Mouse (Mus musculus) myocyte (in vitro differentiated cells): ENCODE measurements at regions not wholly inside any gene's neighbourhood (a gene's known extent, or its start where the extent isn't known, plus 50 kb on each side); places are given as distances from the start of the nearest gene placed in this dataset.

Source experiments
- H3K27me3 ChIP-seq: one replicate; pipeline ENCODE4 v1.6.1; 2011; ENCODE audit not compliant: control insufficient read depth, insufficient read depth, insufficient read length
- H3K36me3 ChIP-seq: one replicate; pipeline ENCODE4 v1.6.1; 2011; ENCODE audit not compliant: control insufficient read depth, insufficient read depth
- H3K4me2 ChIP-seq: one replicate; pipeline ENCODE4 v1.6.1; 2011; ENCODE audit warnings: low read depth, control low read depth
- H3K4me3 ChIP-seq: one replicate; pipeline ENCODE4 v1.5.1; 2011; ENCODE audit warnings: mild to moderate bottlenecking, control low read depth, moderate library complexity
- H3K79me2 ChIP-seq: one replicate; pipeline ENCODE4 v1.6.1; 2011; ENCODE audit not compliant: control insufficient read depth, insufficient read depth
- H3ac ChIP-seq: one replicate; pipeline ENCODE4 v1.6.1; 2011; ENCODE audit not compliant: control insufficient read depth, insufficient read length
- CEBPB ChIP-seq: IDR thresholded peaks from 2 replicates; pipeline ENCODE4 v1.6.1; 2011; ENCODE audit warnings: mild to moderate bottlenecking, moderate library complexity; ENCODE audit not compliant: poor library complexity, insufficient read depth, severe bottlenecking
- E2F4 ChIP-seq: IDR thresholded peaks from one replicate; pipeline ENCODE4 v1.6.1; 2011; ENCODE audit warnings: mild to moderate bottlenecking, control low read depth, moderate library complexity; ENCODE audit not compliant: insufficient read depth
- MAX ChIP-seq: IDR thresholded peaks from one replicate; pipeline ENCODE4 v1.6.1; 2011; ENCODE audit warnings: low read depth, mild to moderate bottlenecking, control low read depth
- MYOD1 ChIP-seq, 3 experiments: IDR thresholded peaks; one replicate each; pipeline ENCODE4 v1.6.1; 2011; ENCODE audit warnings: control low read depth in 2 of 3, low read depth in 2 of 3, mild to moderate bottlenecking in 2 of 3, moderate library complexity in 1 of 3; ENCODE audit not compliant: insufficient read length in 2 of 3, control insufficient read depth in 1 of 3
- MYOG ChIP-seq, 3 experiments: IDR thresholded peaks; one replicate each; pipeline ENCODE4 v1.6.1; 2011; ENCODE audit warnings: control low read depth in 2 of 3, low read depth in 2 of 3, mild to moderate bottlenecking in 2 of 3; ENCODE audit not compliant: insufficient read length in 2 of 3, control insufficient read depth in 1 of 3, insufficient read depth in 1 of 3
- POLR2A ChIP-seq: IDR thresholded peaks from one replicate; pipeline ENCODE4 v1.6.1; 2011; ENCODE audit warnings: low read depth, mild to moderate bottlenecking, control low read depth, moderate library complexity; ENCODE audit not compliant: insufficient read length
- POLR2AphosphoS2 ChIP-seq: IDR thresholded peaks from one replicate; pipeline ENCODE4 v1.6.1; 2011; ENCODE audit warnings: low read depth, control low read depth; ENCODE audit not compliant: insufficient read length
- REST ChIP-seq: IDR thresholded peaks from one replicate; pipeline ENCODE4 v1.6.1; 2011; ENCODE audit warnings: mild to moderate bottlenecking, control low read depth, moderate library complexity; ENCODE audit not compliant: insufficient read depth, insufficient read length
- SRF ChIP-seq: IDR thresholded peaks from one replicate; pipeline ENCODE4 v1.6.1; 2011; ENCODE audit warnings: low read depth; ENCODE audit not compliant: control insufficient read depth, insufficient read length
- TCF12 ChIP-seq: IDR thresholded peaks from one replicate; pipeline ENCODE4 v1.6.1; 2011; ENCODE audit warnings: mild to moderate bottlenecking, control low read depth; ENCODE audit not compliant: poor library complexity, insufficient read depth, severe bottlenecking
- TCF3 ChIP-seq: IDR thresholded peaks from one replicate; pipeline ENCODE4 v1.6.1; 2011; ENCODE audit warnings: low read depth, control low read depth; ENCODE audit not compliant: insufficient read length
- USF1 ChIP-seq: IDR thresholded peaks from one replicate; pipeline ENCODE4 v1.6.1; 2011; ENCODE audit warnings: low read depth, mild to moderate bottlenecking, control low read depth, moderate library complexity

GRCm38 (mm10) chr5:126117906-126118521 lies 586.4 kb downstream of the Tmem132b start:
- Histone ChIP-seq H3K4me3 (no peak overlapping the region), H3K27me3 (no peaks in the 10 kb centered on the region), H3K36me3 (no peaks in the 10 kb centered on the region), H3ac (no peak overlapping the region), H3K4me2 (no peak overlapping the region), H3K79me2 (no peaks in the 10 kb centered on the region)
- no peak for TF ChIP-seq CEBPB
- no peak for TF ChIP-seq POLR2AphosphoS2
- no peak for TF ChIP-seq E2F4
- TF ChIP-seq MYOD1 (IDR thresholded peaks at IDR 0.05; ENCODE audit: control insufficient read depth in 1 of 3, insufficient read length in 2 of 3, low read depth in 2 of 3), result no peak
- no peak for TF ChIP-seq TCF3
- no peak for TF ChIP-seq REST
- TF ChIP-seq TCF12, result no peak
- no peak for TF ChIP-seq MYOG (IDR thresholded peaks at IDR 0.05; ENCODE audit: control insufficient read depth in 1 of 3, insufficient read depth in 1 of 3, insufficient read length in 2 of 3, low read depth in 2 of 3)
- TF ChIP-seq USF1, result no peak
- no peak for TF ChIP-seq POLR2A

- Histone ChIP-seq H3K4me2 (no peak overlapping the region), H3K36me3 (no peaks in the 10 kb centered on the region), H3K4me3 (no peak overlapping the region), H3ac (no peak overlapping the region), H3K79me2 (no peaks in the 10 kb centered on the region), H3K27me3 (no peaks in the 10 kb centered on the region)
- TF ChIP-seq MYOD1 (IDR thresholded peaks at IDR 0.05; ENCODE audit: control insufficient read depth in 1 of 3, insufficient read length in 2 of 3, low read depth in 2 of 3) (no peak), POLR2AphosphoS2 (no peak), MYOG (IDR thresholded peaks at IDR 0.05; ENCODE audit: control insufficient read depth in 1 of 3, insufficient read depth in 1 of 3, insufficient read length in 2 of 3, low read depth in 2 of 3) (no peak), TCF12 (no peak), TCF3 (no peak), E2F4 (no peak), USF1 (no peak), REST (no peak), SRF (no peak), CEBPB (no peak)
Observed at GRCm38 (mm10) chr5:126118731-126119130, 587.2 kb downstream of the Tmem132b start.

GRCm38 (mm10) chr5:126123216-126123615 lies 591.6 kb downstream of the Tmem132b start:
- TF ChIP-seq USF1 (no peak), MAX (no peak), REST (no peak), MYOG (IDR thresholded peaks at IDR 0.05; ENCODE audit: control insufficient read depth in 1 of 3, insufficient read depth in 1 of 3, insufficient read length in 2 of 3, low read depth in 2 of 3) (no peak), TCF3 (no peak), CEBPB (no peak), E2F4 (no peak), TCF12 (no peak), POLR2A (no peak)
- no peaks in the 10 kb centered on the region for H3K79me2 ChIP-seq
- H3K4me3 ChIP-seq, result no peak overlapping the region
- H3K36me3 ChIP-seq, result no peaks in the 10 kb centered on the region
- H3K4me2 ChIP-seq, result no peak overlapping the region
- H3ac ChIP-seq, result no peak overlapping the region
- no peaks in the 10 kb centered on the region for H3K27me3 ChIP-seq

- Histone ChIP-seq H3K27me3 (no peaks in the 10 kb centered on the region), H3K4me3 (no peak overlapping the region), H3K36me3 (no peaks in the 10 kb centered on the region), H3ac (no peak overlapping the region), H3K79me2 (no peaks in the 10 kb centered on the region), H3K4me2 (no peak overlapping the region)
- no peak for TF ChIP-seq SRF
- TF ChIP-seq MYOG (IDR thresholded peaks at IDR 0.05; ENCODE audit: control insufficient read depth in 1 of 3, insufficient read depth in 1 of 3, insufficient read length in 2 of 3, low read depth in 2 of 3), result no peak
- TF ChIP-seq POLR2A, result no peak
- TF ChIP-seq USF1, result no peak
- TF ChIP-seq E2F4, result no peak
- TF ChIP-seq POLR2AphosphoS2, result no peak
- TF ChIP-seq MYOD1 (IDR thresholded peaks at IDR 0.05; ENCODE audit: control insufficient read depth in 1 of 3, insufficient read length in 2 of 3, low read depth in 2 of 3), result no peak
- TF ChIP-seq CEBPB, result no peak
- TF ChIP-seq REST, result no peak
- TF ChIP-seq TCF3, result no peak
- TF ChIP-seq MAX, result no peak
- TF ChIP-seq TCF12, result no peak
Observed at GRCm38 (mm10) chr5:126127486-126127885, 595.9 kb downstream of the Tmem132b start.

- Histone ChIP-seq H3K4me2 (no peak overlapping the region), H3K36me3 (no peaks in the 10 kb centered on the region), H3K79me2 (no peaks in the 10 kb centered on the region), H3K27me3 (no peaks in the 10 kb centered on the region), H3ac (no peak overlapping the region), H3K4me3 (no peak overlapping the region)
- no peak for TF ChIP-seq E2F4
- no peak for TF ChIP-seq MYOD1 (IDR thresholded peaks at IDR 0.05; ENCODE audit: control insufficient read depth in 1 of 3, insufficient read length in 2 of 3, low read depth in 2 of 3)
- no peak for TF ChIP-seq USF1
- TF ChIP-seq CEBPB, result no peak
- TF ChIP-seq REST, result no peak
- TF ChIP-seq MYOG (IDR thresholded peaks at IDR 0.05; ENCODE audit: control insufficient read depth in 1 of 3, insufficient read depth in 1 of 3, insufficient read length in 2 of 3, low read depth in 2 of 3), result no peak
- no peak for TF ChIP-seq POLR2AphosphoS2
- TF ChIP-seq MAX, result no peak
- no peak for TF ChIP-seq POLR2A
- no peak for TF ChIP-seq TCF12
- TF ChIP-seq TCF3, result no peak
- TF ChIP-seq SRF, result no peak
Observed at GRCm38 (mm10) chr5:126148908-126149307, 617.3 kb downstream of the Tmem132b start.
